Mouse (Mus musculus): Measurements from ENCODE around the gene Fars2.

The Fars2 gene

GRCm38 (mm10) chr13:36469412-36470125 lies 352.4 kb downstream of the Fars2 start:
- no peak for DNase-seq

GRCm38 (mm10) chr13:36477648-36478047 lies 360.4 kb downstream of the Fars2 start:
- DNase-seq = no peak

- DNase-seq = no peak
Observed at GRCm38 (mm10) chr13:36478243-36478642, 361.0 kb downstream of the Fars2 start.

- DNase-seq = no peak
Observed at GRCm38 (mm10) chr13:36480101-36480500, 362.9 kb downstream of the Fars2 start.

- DNase-seq = peak; percentile 34 to 37
Observed at GRCm38 (mm10) chr13:36484391-36484790, 367.2 kb downstream of the Fars2 start.

GRCm38 (mm10) chr13:36486756-36487155 lies 369.5 kb downstream of the Fars2 start:
- DNase-seq = no peak

- DNase-seq = no peak
Observed at GRCm38 (mm10) chr13:36489365-36489764, 372.2 kb downstream of the Fars2 start.

GRCm38 (mm10) chr13:36490612-36491011 lies 373.4 kb downstream of the Fars2 start:
- no peak for DNase-seq

- no peak for DNase-seq
Observed at GRCm38 (mm10) chr13:36492397-36492796, 375.2 kb downstream of the Fars2 start.

- DNase-seq = no peak
Observed at GRCm38 (mm10) chr13:36493294-36493693, 376.1 kb downstream of the Fars2 start.

GRCm38 (mm10) chr13:36493762-36494161 lies 376.6 kb downstream of the Fars2 start:
- no peak for DNase-seq

GRCm38 (mm10) chr13:36495980-36496379 lies 378.8 kb downstream of the Fars2 start:
- DNase-seq = no peak

GRCm38 (mm10) chr13:36497346-36497745 lies 380.1 kb downstream of the Fars2 start:
- peak; percentile 84 to 86 for DNase-seq

- peak; percentile 24 to 43 for DNase-seq
Observed at GRCm38 (mm10) chr13:36500370-36500905, 383.2 kb downstream of the Fars2 start.

- DNase-seq = no peak
Observed at GRCm38 (mm10) chr13:36503551-36503950, 386.3 kb downstream of the Fars2 start.

GRCm38 (mm10) chr13:36503991-36504390 lies 386.8 kb downstream of the Fars2 start:
- DNase-seq = no peak

- DNase-seq = no peak
Observed at GRCm38 (mm10) chr13:36505730-36506129, 388.5 kb downstream of the Fars2 start.

GRCm38 (mm10) chr13:36506315-36506714 lies 389.1 kb downstream of the Fars2 start:
- DNase-seq = no peak

GRCm38 (mm10) chr13:36510161-36510560 lies 392.9 kb downstream of the Fars2 start:
- no peak for DNase-seq

- no peak for DNase-seq
Observed at GRCm38 (mm10) chr13:36513126-36513525, 395.9 kb downstream of the Fars2 start.

GRCm38 (mm10) chr13:36518144-36518571 lies 400.9 kb downstream of the Fars2 start:
- no peak for DNase-seq

GRCm38 (mm10) chr13:36527761-36528160 lies 410.5 kb downstream of the Fars2 start:
- no peak for DNase-seq

GRCm38 (mm10) chr13:36528223-36528895 lies 411.1 kb downstream of the Fars2 start:
- DNase-seq = no peak

GRCm38 (mm10) chr13:36529467-36530039 lies 412.3 kb downstream of the Fars2 start:
- peak; percentile 17 to 62 for DNase-seq

Measured in kidney, postnatal 36 days (tissue).